Mouse (Mus musculus) retina, adult 2 months (tissue): ENCODE results near the gene Pprc1.
A peak's percentile ranks its signal among the peaks of the same experiment; 100 is the strongest.

Source experiments
- DNase-seq: peaks from one replicate; pipeline ENCODE4 v3.0.0-alpha.2; 2012; ENCODE audit warnings: low read depth, low spot score

The Pprc1 gene

GRCm38 (mm10) chr19:46044271-46044992 lies at the start of gene Pprc1:
TSS of gene Pprc1 (plus strand) at chr19:46044886.
- DNase-seq, result no peak

DNA sequence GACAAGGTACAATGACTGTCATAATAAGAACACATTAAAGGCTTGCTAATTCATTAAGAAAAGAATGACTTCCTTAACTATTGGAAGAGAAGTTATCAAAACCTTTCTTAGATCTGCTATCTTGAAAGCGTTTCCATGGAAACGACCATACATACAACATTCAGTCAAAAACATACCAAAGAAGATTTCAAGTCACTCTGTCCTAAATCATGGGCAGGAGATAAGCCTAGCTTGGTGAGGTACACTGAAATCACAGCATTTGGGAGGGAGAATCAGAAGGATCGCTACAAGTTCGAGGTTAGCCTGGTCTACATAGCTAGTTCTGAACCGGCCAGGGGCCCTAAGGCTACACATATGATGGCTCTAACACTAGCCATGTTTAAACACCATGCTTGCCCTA lies 47.3 kb upstream of the Pprc1 start:
- no peak for DNase-seq

DNA sequence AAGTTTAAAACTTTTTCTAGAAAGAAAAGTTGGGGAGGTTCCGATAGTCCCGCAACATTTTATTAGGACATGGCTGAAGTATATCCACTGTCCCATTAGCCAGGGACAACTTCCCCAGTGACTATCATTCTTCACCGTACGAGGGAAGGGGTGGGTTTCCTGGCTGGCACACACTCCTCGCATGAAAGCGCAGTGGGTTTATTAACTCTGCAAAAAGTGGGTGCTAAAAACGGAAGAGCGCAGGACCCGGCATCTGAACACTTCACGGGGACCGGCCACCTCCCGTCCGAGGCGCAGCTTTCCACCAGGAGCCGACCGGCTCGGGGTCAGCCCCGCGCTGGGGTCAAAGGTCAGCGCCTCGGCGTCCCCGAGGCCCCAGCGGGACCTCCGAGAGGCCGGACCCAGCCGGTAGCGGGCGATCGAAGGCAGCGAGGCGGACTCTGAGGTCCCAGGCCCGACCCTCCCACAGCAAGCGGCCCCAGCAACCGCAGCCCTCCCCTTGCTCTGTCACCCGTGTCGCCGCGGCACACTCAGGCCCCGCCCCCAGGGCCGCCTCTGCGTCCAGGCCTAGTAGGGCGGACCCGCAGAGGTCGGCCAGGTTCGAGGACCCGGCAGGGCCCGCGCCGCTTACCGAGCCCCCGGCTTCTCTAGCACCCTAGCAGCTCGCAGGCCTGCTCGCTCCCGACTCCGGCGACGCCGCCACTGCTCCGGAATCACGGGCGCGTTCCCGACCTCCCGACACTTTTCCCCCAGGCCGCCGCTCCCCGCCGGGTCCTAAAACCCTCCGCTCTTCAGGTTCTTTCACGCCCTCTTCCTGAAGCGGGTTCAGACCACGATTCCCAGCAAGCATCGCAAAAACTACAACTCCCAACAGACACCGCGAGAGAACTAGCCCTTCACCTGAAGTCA lies 46.6 kb upstream of the Pprc1 start, which contains the start of gene Armh3:
Armh3 (minus strand) TSS at position 704 of the 909 bp plus-strand sequence.
- peak; percentile 91 for DNase-seq

DNA sequence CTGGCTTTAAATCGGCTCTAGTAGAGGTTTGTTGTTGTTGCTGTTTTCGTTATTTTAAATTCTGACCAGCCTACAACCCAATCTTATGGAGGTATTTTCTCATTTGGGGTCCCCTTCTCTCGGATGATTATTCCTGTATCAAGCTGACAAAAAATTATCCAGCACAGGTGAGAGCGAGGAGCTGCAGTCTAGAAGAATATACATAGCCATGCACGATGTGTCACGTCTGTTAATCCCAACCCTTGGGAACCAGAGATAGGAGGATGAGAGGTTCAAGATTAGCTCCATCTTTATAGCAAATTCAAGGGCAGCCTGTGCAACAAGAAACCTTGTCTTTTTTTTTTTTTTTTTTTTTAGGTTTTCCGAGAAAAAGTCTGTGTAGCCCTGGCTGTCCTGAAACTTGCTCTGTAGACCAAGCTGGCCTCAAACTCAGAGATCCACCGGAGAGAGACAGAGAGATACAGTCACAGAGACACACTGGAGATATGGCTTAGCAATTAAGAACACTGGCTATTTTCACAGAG lies 45.9 kb upstream of the Pprc1 start:
- DNase-seq, result no peak

DNA sequence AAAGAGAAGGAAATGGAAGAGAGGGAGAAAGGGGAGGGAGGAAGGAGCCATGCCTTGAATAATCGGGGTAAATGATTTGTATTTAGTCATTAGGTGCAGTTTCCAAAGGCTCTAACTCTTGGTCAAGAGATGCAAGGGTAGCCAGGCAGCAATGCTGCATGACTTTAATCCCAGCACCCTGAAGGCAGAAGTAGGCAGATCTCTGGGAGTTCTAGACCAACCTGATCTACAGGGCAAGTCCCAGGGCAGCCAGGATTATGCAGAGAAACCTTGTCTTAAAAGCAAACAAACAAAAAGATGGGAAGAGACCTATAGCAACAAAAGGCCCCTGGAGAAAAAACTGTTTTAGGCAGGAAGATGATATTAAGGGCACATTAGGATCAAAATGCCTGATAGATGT lies 45.3 kb upstream of the Pprc1 start:
- no peak for DNase-seq

DNA sequence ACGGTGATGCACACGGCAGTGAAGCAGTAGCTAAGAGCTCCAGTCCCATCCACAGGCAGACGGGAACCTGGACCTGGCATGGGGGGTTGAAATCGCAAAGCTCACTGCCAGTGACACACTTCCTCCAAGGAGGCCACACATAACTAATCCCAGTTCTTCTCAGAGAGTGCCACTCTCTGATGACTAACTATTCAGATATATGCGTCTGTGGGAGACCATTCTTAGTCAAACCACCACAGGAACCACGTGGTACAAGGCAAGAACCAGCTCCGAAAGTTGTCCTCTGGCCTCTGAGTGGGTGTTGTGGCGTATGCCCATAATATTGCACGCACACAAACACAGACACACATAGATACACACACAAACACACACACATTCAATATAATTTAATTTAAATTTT lies 42.4 kb upstream of the Pprc1 start:
- DNase-seq, result no peak

DNA sequence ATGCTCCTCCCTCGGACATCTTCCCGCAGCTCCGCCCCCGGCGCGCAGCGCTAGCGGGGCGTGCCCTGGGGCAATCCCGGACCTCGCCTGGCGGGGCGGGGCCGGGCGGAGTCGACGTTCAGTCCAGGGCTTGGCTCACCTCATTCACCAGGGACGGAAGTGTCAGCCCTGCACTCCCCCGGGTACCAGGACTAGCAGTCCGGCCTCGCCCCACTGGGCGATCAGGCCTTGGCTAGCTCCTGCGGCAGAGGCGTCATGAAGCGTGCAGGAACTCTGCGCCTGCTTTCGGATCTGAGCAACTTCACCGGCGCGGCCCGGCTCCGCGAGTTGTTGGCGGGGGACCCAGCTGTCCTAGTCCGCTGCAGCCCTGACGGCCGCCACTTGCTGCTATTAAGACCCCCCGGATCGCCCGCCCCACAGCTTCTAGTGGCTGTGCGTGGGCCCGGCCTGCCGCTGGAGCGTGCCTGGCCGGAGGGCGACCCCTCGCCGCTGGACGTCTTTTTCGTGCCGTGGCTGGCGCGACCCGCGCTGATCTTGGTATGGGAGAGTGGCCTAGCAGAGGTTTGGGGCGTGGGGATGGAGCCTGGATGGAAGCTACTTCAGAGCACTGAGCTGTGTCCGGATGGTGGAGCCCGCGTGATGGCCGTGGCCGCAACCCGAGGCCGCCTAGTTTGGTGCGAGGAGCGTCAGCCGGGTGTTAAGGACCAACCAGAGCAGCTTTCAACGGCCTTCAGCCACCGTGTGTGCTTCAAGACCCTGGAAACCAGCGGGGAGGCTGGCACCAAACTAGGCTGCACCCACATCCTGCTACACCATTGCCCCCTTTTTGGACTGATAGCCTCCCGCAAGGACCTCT lies 41.1 kb upstream of the Pprc1 start, which contains the start of gene Hps6:
Hps6 (plus strand) TSS at position 138 of the 856 bp plus-strand sequence.
- peak; percentile 56 for DNase-seq

- no peak for DNase-seq
Observed at GRCm38 (mm10) chr19:46004814-46005466, 39.7 kb upstream of the Pprc1 start.

DNA sequence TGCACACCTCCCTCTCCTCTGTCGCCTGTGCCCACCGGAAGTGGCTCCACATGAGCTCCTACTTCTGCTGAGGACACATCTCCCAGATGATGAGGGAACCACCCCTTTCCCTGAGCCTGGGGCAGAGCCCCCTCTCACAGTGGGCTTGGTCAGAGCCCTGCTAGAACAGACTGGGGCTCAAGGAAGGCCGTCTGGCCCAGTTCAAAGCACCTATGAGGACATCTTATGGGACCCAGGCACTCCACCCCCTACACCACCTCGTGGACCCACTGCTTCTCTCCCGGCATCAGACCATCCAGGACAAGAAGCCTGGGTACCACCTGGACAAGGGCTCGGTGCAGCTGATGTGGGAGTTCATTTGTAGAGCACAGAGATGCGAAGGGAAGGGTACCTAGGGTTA lies 39.0 kb upstream of the Pprc1 start:
- no peak for DNase-seq

DNA sequence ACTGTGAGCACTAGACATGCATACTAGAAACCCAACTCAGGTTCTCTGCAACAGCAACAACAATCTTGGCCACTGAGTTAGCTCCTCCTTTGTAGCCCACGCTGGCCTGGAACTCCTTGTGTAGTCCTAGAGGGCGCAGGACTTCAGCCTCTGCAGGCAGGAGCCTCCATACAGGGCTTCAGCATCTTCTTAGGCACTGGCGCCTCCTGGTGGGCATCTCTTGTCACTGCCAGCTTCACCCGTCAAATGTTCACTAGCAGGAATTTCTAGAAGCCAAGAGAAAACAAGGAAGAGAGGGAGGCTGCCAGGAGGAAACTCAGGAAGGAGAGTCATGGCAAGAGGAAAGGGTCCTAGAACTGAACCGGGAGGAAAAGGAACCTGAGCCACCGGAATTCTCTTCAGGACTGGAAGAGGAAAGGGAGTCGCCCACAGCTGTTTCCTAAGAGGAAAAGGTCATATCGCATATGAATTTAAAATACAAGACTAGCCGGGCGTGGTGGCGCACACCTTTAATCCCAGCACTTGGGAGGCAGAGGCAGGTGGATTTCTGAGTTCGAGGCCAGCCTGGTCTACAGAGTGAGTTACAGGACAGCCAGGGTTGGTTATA lies 30.0 kb upstream of the Pprc1 start:
- peak; percentile 64 for DNase-seq

DNA sequence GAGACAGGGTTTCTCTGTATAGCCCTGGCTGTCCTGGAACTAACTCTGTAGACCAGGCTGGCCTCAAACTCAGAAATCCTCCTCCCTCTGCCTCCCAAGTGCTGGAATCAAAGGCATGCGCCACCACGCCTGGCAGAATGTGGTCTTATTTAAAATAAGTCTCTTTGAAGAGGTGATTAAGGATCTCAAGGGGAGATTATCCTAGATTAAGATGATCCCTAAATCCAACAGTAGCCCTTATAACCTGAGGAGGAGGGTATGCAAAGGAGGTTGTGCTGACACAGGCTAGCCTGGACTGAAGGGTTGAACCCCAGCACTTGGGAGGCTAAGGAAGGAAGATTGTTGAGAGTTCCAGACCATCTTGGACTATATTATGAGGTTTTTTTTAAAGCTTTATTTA lies 28.7 kb upstream of the Pprc1 start:
- no peak for DNase-seq

GRCm38 (mm10) chr19:46024959-46025358 lies 19.7 kb upstream of the Pprc1 start:
- DNase-seq, result no peak

DNA sequence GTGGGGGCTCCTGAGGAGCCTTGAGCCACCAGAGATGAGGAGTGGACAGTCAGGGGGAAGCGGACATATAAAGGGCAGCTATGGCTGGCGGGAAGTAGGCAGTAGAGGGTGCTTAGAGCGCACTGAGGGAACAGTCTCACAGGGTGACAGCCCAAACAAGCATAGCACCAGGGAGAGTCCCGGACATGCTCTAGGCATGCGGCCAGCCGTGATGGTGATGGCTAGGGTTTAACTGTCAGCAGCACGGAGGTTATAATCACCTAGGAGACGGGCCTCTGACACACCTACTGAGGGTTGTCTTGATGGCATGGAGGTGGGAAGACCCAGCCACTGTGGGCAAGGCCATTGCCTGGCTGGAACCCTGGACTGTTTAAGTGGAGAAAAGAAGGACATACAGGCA lies 18.1 kb upstream of the Pprc1 start:
- no peak for DNase-seq

- DNase-seq, result no peak
Observed at GRCm38 (mm10) chr19:46028747-46029320, 15.9 kb upstream of the Pprc1 start.

DNA sequence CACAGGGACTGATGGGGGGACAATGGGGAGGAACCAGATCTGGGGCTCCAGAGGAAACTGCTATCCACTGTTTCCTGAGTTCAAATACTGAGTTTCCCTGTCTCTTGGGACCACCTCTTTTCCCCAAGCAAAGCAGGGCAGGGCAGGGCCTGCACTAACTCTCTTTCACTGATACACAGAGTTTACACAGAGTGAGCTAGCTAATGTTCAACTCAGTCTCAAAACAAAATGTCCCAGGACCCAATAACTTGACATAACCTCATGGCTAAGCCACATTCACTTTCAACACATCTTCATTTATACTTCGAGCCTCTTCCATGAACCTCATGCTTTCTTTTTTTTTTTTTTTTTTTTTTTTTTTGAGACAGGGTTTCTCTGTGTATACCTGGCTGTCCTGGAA lies 15.0 kb upstream of the Pprc1 start:
- DNase-seq, result no peak

DNA sequence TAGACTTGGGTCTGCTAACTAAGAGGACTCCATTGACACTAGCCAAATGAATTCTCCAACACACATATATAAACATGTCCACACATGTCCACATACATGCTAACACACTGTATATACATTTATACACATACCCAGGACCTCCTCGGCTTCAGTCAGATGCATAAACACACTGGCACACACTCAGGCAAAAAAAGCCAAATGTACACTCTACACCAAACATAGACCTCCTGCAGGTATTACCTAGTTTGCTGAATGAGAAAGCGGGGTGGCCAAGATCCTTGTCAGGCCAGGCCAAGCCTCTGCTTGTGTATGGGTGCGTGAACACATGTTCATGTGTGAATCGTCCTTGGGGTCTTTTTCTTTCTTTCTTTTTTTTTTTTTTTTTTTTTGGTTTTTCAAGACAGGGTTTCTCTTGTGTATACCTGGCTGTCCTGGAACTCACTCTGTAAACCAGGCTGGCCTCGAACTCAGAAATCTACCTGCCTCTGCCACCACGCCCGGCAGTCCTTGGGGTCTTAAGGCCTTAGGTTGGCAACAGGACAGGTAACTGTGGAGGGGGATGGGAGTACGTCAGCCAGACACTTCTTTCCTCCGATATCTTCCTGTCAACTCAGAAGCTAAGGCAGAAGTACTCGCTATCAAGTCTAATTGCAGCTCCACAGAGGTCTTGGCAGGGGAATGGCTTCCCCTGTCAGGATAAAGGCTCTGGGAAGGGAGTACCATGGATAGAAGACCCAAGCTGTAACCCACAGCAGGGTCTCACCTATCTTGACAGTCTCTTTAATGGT lies 14.3 kb upstream of the Pprc1 start:
- no peak for DNase-seq

GRCm38 (mm10) chr19:46031689-46032432 lies 12.8 kb upstream of the Pprc1 start:
- no peak for DNase-seq

DNA sequence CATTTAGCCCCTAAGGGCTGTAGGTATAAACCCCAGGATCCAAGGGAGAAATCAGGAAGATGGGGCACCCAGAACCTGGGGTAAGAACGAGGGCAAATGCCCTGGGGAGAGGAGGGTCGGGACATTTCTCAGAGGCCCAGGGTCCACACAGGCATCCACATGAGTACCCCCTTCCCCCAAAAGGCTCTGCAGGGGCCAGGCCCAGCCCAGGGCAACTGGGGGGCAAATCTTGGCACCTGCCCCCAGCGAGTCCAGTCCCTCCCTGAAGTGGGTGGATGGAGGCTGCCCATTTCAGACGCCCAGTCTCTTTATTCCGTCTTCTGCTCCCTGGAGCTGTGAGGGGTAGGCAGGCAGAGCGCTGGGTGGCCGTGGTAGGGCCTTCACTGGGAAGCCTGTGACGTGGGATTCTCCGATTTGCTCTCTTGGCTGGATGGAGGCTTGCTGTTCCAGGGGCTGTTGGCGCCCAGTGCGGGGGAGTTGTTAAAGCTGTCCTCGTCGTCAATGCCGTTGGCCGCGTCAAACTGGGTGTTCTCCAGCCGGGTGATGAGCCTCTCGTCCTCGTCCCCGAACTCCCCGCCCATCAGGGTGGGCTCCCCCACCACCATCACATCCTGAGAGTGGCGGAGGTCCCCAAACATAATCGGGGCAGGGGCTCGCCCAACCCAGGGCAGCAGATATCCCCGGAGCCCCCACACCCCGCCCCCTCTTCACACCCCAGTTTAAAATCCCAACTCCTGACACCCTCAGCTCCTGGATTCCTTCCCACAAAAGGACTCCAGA lies 11.8 kb upstream of the Pprc1 start:
- DNase-seq, result no peak
